16 mouse cellular contexts compared by ENCODE assay signal in the genomic region with DNA sequence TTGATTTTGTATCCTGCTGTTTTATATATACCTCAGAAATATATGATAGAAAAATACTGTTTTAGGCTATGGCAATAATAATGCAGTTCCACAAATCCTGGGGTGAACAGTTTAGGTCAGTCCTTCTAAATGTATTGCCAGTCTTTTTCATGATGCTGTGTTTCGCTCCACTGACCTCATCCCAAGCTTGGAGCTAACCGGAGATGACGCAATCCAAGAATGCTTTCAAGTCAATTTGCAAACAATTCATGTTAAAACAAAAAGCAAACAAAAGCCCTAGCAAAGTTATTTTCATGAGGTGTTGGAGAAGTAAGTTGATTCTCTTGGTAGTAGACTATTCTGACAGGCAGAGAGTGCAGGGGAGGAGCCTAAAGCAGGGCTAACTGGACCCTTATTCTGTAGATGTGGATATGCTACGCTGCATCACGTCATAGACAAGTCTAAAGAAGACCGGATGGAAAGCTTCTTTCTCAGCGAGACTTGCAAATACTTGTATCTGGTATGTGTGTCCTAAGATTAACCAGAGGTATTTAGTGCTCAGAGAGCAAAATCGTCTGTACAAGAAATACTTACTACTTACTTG. TPM values are rescaled to one million over a fixed set of nuclear protein-coding genes. Genes with fewer than 3 reads are reported as not detected.
A peak's percentile ranks its signal among the peaks of the same experiment; 100 is the strongest.
DNase-seq lines count a peak whose midpoint lies in the region; ATAC-seq and TF ChIP-seq lines count a peak whose summit lies in the region.
"Had no signal": no experiment of that assay in that cellular context is flagged by ENCODE, and none has a peak within 500 bp of the region (broad histone marks: within the 10 kb centered on the region; RNA-seq: fewer than 3 reads in every experiment).

No protein-coding gene starts in this region.

- no peak overlapping the region for H3K27ac ChIP-seq in lung, embryonic 14.5 days (ENCODE audit: low read depth)
- no peak overlapping the region for H3K27ac ChIP-seq in lung, embryonic 16.5 days (ENCODE audit: low read length)
- H3K27ac ChIP-seq: embryonic facial prominence, embryonic 10.5 days; embryonic facial prominence, embryonic 12.5 days; forebrain, embryonic 13.5 days; forebrain, embryonic 15.5 days had no signal

- DNase-seq in lung, embryonic 14.5 days = peak; percentile 54
- DNase-seq in lung, postnatal 14 days = no peak
- DNase-seq in lung, postnatal 36 days = no peak
- peak; percentile 32 for DNase-seq in NIH3T3 (ENCODE audit: low read depth)
- peak; percentile 23 for DNase-seq in R1 (ENCODE audit: low read depth, low spot score)
- no peak for DNase-seq in kidney, postnatal 25 days
- DNase-seq: adrenal gland, adult 2 months; adrenal gland, postnatal 10 days; adrenal gland, postnatal 25 days; forebrain, postnatal 0 days had no signal

- no peak overlapping the region for H3K4me3 ChIP-seq in lung, embryonic 14.5 days (ENCODE audit: low read depth, low read length)
- no peak overlapping the region for H3K4me3 ChIP-seq in lung, embryonic 16.5 days (ENCODE audit: low read length)
- H3K4me3 ChIP-seq: embryonic facial prominence, embryonic 10.5 days; embryonic facial prominence, embryonic 12.5 days; forebrain, embryonic 13.5 days; forebrain, embryonic 15.5 days had no signal

- no peak overlapping the region for H3K4me2 ChIP-seq in lung, embryonic 14.5 days
- H3K4me2 ChIP-seq in lung, embryonic 16.5 days (ENCODE audit: low read depth, low read length) = no peak overlapping the region
- H3K4me2 ChIP-seq: embryonic facial prominence, embryonic 12.5 days; forebrain, embryonic 13.5 days; forebrain, embryonic 15.5 days had no signal

- 63% methylated on average over 8 of the region's 8 CpGs for WGBS in lung, embryonic 14.5 days
- WGBS in lung, embryonic 16.5 days = 63% methylated on average over 8 of the region's 8 CpGs

- H3K27me3 ChIP-seq in lung, embryonic 14.5 days (ENCODE audit: insufficient read depth, low read length) = no peaks in the 10 kb centered on the region
- H3K27me3 ChIP-seq in lung, embryonic 16.5 days (ENCODE audit: control insufficient read depth, insufficient read depth, low read depth, low read length) = no peaks in the 10 kb centered on the region
- H3K27me3 ChIP-seq: embryonic facial prominence, embryonic 12.5 days; forebrain, embryonic 13.5 days; forebrain, embryonic 15.5 days; Patski had no signal

- H3K9ac ChIP-seq in lung, embryonic 14.5 days = no peak overlapping the region
- no peak overlapping the region for H3K9ac ChIP-seq in lung, embryonic 16.5 days (ENCODE audit: low read length)
- H3K9ac ChIP-seq: embryonic facial prominence, embryonic 12.5 days; forebrain, embryonic 13.5 days; forebrain, embryonic 15.5 days; forebrain, postnatal 0 days had no signal

- peaks cover 65% of the 10 kb centered on the region for H3K36me3 ChIP-seq in lung, embryonic 14.5 days (ENCODE audit: insufficient read depth)
- peaks cover 30% of the 10 kb centered on the region for H3K36me3 ChIP-seq in lung, embryonic 16.5 days (ENCODE audit: control insufficient read depth, insufficient read depth, low read length)

- TF ChIP-seq CTCF in lung, embryonic 14.5 days (IDR thresholded peaks at IDR 0.05; ENCODE audit: low read depth) = no peak

- no peaks in the 10 kb centered on the region for H3K4me1 ChIP-seq in lung, embryonic 14.5 days (ENCODE audit: insufficient read depth)
- H3K4me1 ChIP-seq in lung, embryonic 16.5 days (replicated peaks; ENCODE audit: control insufficient read depth, insufficient read depth, low read length) = no peaks in the 10 kb centered on the region; the same call in 1 of the 2 replicates
- H3K4me1 ChIP-seq: embryonic facial prominence, embryonic 10.5 days; embryonic facial prominence, embryonic 12.5 days; forebrain, embryonic 13.5 days; forebrain, embryonic 15.5 days had no signal

- ATAC-seq in lung, embryonic 14.5 days (ENCODE audit: insufficient read depth) = peak; percentile 85
- ATAC-seq in lung, embryonic 16.5 days (ENCODE audit: low read depth) = peak; percentile 83
- ATAC-seq: forebrain, embryonic 13.5 days; forebrain, embryonic 15.5 days; forebrain, postnatal 0 days; Patski had no signal

- H3K9me3 ChIP-seq in lung, embryonic 14.5 days (ENCODE audit: low read depth, low read length) = no peaks in the 10 kb centered on the region
- H3K9me3 ChIP-seq in lung, embryonic 16.5 days (ENCODE audit: control insufficient read depth, low read length) = no peaks in the 10 kb centered on the region
- H3K9me3 ChIP-seq: embryonic facial prominence, embryonic 10.5 days; embryonic facial prominence, embryonic 12.5 days; forebrain, embryonic 13.5 days; forebrain, embryonic 15.5 days had no signal

RNA-seq across cellular contexts. Expression of gene Edem1, which starts 23.7 kb away (rescaled TPM):
- 36.4 and 41.5 TPM in 2 replicates for polyA plus RNA-seq in lung, embryonic 14.5 days (2014; fragmentation: Nextera tagmentation; extraction: Ambion mirVana)
- 18.5 and 22.1 TPM in 2 replicates for polyA plus RNA-seq in lung, embryonic 16.5 days (2015; fragmentation: Nextera tagmentation; extraction: Ambion mirVana)

Comparison
In these comparisons a context has a peak if more than half of its experiments do, and no peak if none do; other contexts are left out.
1. DNase-seq: peak in lung, embryonic 14.5 days (single experiment), NIH3T3 (single experiment) and R1 (single experiment); none in lung, postnatal 14 days (single experiment), lung, postnatal 36 days (single experiment) and kidney, postnatal 25 days (0 of 2).